Mouse (Mus musculus) ES-E14 (cell line): ENCODE measurements around the gene Zfp735. TPM values are rescaled to one million over a fixed set of nuclear protein-coding genes. Genes with fewer than 3 reads are reported as not detected.

Experiments
- DNase-seq: peaks from one replicate; pipeline ENCODE4 v3.0.0-alpha.2; 2013; ENCODE audit warnings: low read depth, low spot score
- H3K27ac ChIP-seq: 2 replicates; pipeline ENCODE4 v1.5.1; 2012; ENCODE audit warnings: low read depth, mild to moderate bottlenecking, low read length, moderate library complexity, mixed read lengths; ENCODE audit not compliant: poor library complexity, insufficient read depth, severe bottlenecking
- H3K36me3 ChIP-seq: 2 replicates; pipeline ENCODE4 v1.6.1; 2012; ENCODE audit warnings: mild to moderate bottlenecking, low read length, moderate library complexity, mixed read lengths; ENCODE audit not compliant: control insufficient read depth, poor library complexity, insufficient read depth, severe bottlenecking
- H3K4me1 ChIP-seq, 2 experiments: fragments of 150-350 bp in 1 of 2; sonication (generic) in 1 of 2; 2 replicates each; pipeline ENCODE4 v1.6.1; 2012; ENCODE audit warnings: low read length in 2 of 2, mild to moderate bottlenecking in 1 of 2, mixed read lengths in 1 of 2; ENCODE audit not compliant: control insufficient read depth in 2 of 2, insufficient read depth in 2 of 2, poor library complexity in 1 of 2
- H3K4me3 ChIP-seq, 2 experiments: fragments of 150-350 bp in 1 of 2; sonication (generic) in 1 of 2; 2 replicates each; pipeline ENCODE4 v1.5.1; 2012; ENCODE audit warnings: low read length in 2 of 2, low read depth in 1 of 2, mild to moderate bottlenecking in 1 of 2, mixed read lengths in 1 of 2; ENCODE audit not compliant: insufficient read depth in 1 of 2, poor library complexity in 1 of 2, severe bottlenecking in 1 of 2
- H3K9ac ChIP-seq: 2 replicates; pipeline ENCODE4 v1.6.1; 2012; ENCODE audit warnings: low read depth, mild to moderate bottlenecking, low read length, mixed read lengths; ENCODE audit not compliant: poor library complexity, insufficient read depth, severe bottlenecking
- H3K9me3 ChIP-seq: fragments of 150-350 bp; sonication (generic); 2 replicates; pipeline ENCODE4 v1.6.1; 2012; ENCODE audit warnings: low read depth, mild to moderate bottlenecking, low read length; ENCODE audit not compliant: control insufficient read depth, insufficient read depth
- CHD2 ChIP-seq: IDR thresholded peaks from 2 replicates; pipeline ENCODE4 v1.6.1; 2014; ENCODE audit warnings: mild to moderate bottlenecking, low read depth, low read length, inconsistent platforms
- HCFC1 ChIP-seq: IDR thresholded peaks from 2 replicates; pipeline ENCODE4 v1.6.1; 2012; ENCODE audit warnings: low read length, inconsistent platforms, borderline replicate concordance; ENCODE audit not compliant: insufficient read depth
- MAFK ChIP-seq: IDR thresholded peaks from 2 replicates; pipeline ENCODE4 v1.6.1; 2014; ENCODE audit warnings: mild to moderate bottlenecking, low read depth, low read length, inconsistent platforms; ENCODE audit not compliant: insufficient read depth
- ZC3H11A ChIP-seq: IDR thresholded peaks from 2 replicates; pipeline ENCODE4 v1.6.1; 2012; ENCODE audit warnings: low read depth, mild to moderate bottlenecking, inconsistent platforms, low read length, borderline replicate concordance
- ZNF384 ChIP-seq: IDR thresholded peaks from 2 replicates; pipeline ENCODE4 v1.6.1; 2012; ENCODE audit warnings: low read depth, low read length, inconsistent platforms
- in situ Hi-C, 2 experiments: fragments of 600-800 bp; cut with MboI; formaldehyde crosslinking; loops; one replicate each; pipeline ENCODE4 v1.15.1; 2025; ENCODE audit warnings: low sequenced_read_pairs in 2 of 2, inconsistent platforms in 1 of 2; ENCODE audit not compliant: unreplicated experiment in 2 of 2
- total RNA-seq: library from RNA; depleted of rRNA; stranded (reverse); fragments of 300-350 nt; gene quantifications from 2 replicates; pipeline ENCODE4 v1.2.3, GENCODE M21; 2012; rRNA removed

Gene Zfp735
- not detected in 2 replicates for total RNA-seq

- DNase-seq = no peak
- no peak within 1 kb of the TSS for H3K4me3 ChIP-seq
- H3K9ac ChIP-seq = no peak within 1 kb of the TSS
- H3K27ac ChIP-seq = no peak within 1 kb of the TSS
- no peaks in the 10 kb centered on the region for H3K9me3 ChIP-seq
- TF ChIP-seq CHD2 (no peak), MAFK (no peak), ZC3H11A (no peak), ZNF384 (no peak)
- H3K36me3 ChIP-seq = no peaks in the 10 kb centered on the region
- no peaks in the 10 kb centered on the region for H3K4me1 ChIP-seq
- in situ Hi-C loops = no loop called here
Observed at GRCm38 (mm10) chr11:73688478-73688877, at the start of gene Zfp735. TSS of gene Zfp735 (plus strand) at chr11:73688778.

- TF ChIP-seq HCFC1 (no peak), ZC3H11A (no peak), ZNF384 (no peak), MAFK (no peak), CHD2 (no peak)
- Histone ChIP-seq H3K27ac (no peak overlapping the region), H3K9ac (no peak overlapping the region), H3K9me3 (0 out of 2 replicates have a peak, but pooled peaks cover 3% of the 10 kb centered on the region), H3K4me1 (no peaks in the 10 kb centered on the region), H3K36me3 (no peaks in the 10 kb centered on the region), H3K4me3 (no peak overlapping the region)
- in situ Hi-C loops = no loop called here
- no peak for DNase-seq
Observed at GRCm38 (mm10) chr11:73759115-73759514, 70.5 kb downstream of the Zfp735 start.

Other genes starting within 250 kb of the Zfp735 start
- not detected in 2 replicates for gene Olfr380, start 231.3 kb upstream of the Zfp735 start, total RNA-seq
- gene Olfr381, start 197.2 kb upstream of the Zfp735 start, total RNA-seq = not detected in 2 replicates
- gene Olfr382, start 171.6 kb upstream of the Zfp735 start, total RNA-seq = not detected in 2 replicates
- gene Olfr385, start 95.8 kb upstream of the Zfp735 start, total RNA-seq = not detected in 2 replicates
- gene Olfr384, start 90.2 kb upstream of the Zfp735 start, total RNA-seq = not detected in 2 replicates
- not detected in 2 replicates for gene Olfr389, start 91.9 kb downstream of the Zfp735 start, total RNA-seq
- gene Olfr390, start 94.2 kb downstream of the Zfp735 start, total RNA-seq = not detected in 2 replicates
- not detected in 2 replicates for gene Olfr391-ps, start 114.3 kb downstream of the Zfp735 start, total RNA-seq
- gene Olfr392, start 128.3 kb downstream of the Zfp735 start, total RNA-seq = not detected in 2 replicates
- gene Olfr393, start 162.7 kb downstream of the Zfp735 start, total RNA-seq = not detected in 2 replicates
- not detected in 2 replicates for gene Olfr394, start 202.0 kb downstream of the Zfp735 start, total RNA-seq
- gene Olfr395, start 220.5 kb downstream of the Zfp735 start, total RNA-seq = not detected in 2 replicates
- not detected in 2 replicates for gene Olfr23, start 247.9 kb downstream of the Zfp735 start, total RNA-seq